Mouse (Mus musculus) c-Kit-positive CD71-positive TER-119-positive erythroid progenitor cells, embryonic 14.5 days (primary cell): ENCODE data around the gene Runx1.

ENCODE experiments used
- DNase-seq: peaks from one replicate; pipeline ENCODE4 v3.0.0-alpha.2; 2013; ENCODE audit warnings: low spot score

Runx1 gene

DNA sequence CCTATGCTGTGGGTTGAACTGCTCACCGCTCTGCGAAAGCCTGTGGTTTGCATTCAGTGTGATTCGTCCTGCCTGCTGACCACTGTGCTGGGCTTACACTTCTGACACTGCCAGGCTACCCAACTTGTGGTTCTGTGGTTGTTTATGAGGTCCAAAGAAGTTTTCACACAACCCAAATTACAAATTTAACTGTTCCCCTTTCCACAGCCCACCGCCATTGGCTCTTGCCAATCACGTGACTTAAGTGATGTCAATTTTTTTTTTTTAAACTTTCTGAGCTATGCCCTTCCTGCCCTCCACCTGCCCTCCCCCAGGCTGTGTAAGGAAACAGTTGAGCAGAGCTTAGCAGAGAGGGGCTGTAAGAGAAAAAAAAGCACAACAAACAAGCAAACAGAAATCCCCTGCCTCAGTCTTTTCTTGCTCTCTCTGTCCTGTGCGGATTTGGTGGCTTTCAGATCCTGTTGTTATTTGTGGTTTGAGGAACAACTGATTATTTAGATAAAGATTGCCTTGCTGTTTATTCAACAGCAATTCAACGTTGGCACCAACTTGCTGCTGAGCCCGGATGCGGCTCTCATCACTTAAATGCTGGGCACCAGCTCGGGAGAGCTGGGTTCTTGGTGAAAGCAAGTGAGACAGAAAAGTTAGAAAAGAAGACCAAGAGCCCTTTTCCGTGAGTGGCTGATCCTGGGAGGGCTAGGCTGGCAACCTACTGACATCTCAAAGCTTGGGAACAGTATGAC, at the start of gene Runx1:
Gene Runx1, minus strand, starts transcription at position 242 of the 743 bp plus-strand sequence.
- DNase-seq, result peak; percentile 79

GRCm38 (mm10) chr16:92874015-92874414, 48.1 kb upstream of the Runx1 start:
- no peak for DNase-seq

DNA sequence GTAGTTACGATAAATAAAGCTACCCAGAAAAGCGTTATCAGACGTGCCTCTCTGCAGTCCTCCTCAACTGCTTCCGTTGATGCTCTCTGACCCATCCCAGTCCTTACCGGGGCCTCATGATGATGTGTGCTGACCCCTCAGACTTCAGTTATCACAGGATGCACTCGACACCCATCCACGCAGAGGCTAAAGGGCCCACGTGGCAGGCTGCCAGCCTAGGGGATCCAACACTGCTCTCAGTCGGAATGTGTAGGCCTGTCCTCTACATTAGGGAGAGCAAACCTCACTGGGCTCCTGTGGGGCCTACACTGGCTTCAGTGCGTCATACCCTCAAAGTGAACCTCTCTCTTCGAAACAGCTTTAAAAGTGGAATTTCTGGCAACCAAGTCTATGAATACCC, 45.8 kb upstream of the Runx1 start:
- no peak for DNase-seq

DNA sequence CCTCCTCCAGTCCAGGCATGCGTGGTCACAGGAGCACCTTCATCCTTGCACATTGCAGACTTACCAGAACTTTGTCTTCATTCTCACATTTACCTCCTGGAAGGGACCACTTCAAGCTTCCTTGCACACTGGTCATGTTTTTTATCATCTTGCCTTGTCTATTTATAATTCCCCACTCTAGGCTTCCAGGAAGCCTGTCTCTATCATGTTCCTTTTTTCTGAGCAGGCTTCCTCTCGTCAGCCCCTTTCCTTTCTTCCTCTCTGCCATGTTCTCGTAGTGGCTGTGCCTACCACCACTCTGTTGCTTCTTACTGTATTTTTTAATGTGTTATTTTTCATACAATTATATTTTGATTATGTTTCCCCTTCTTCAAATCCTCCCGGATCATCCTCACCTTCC, 42.6 kb upstream of the Runx1 start:
- DNase-seq, result no peak

- DNase-seq, result no peak
Observed at GRCm38 (mm10) chr16:92867261-92867935, 41.4 kb upstream of the Runx1 start.

- DNase-seq, result no peak
Observed at GRCm38 (mm10) chr16:92865314-92865713, 39.4 kb upstream of the Runx1 start.

DNA sequence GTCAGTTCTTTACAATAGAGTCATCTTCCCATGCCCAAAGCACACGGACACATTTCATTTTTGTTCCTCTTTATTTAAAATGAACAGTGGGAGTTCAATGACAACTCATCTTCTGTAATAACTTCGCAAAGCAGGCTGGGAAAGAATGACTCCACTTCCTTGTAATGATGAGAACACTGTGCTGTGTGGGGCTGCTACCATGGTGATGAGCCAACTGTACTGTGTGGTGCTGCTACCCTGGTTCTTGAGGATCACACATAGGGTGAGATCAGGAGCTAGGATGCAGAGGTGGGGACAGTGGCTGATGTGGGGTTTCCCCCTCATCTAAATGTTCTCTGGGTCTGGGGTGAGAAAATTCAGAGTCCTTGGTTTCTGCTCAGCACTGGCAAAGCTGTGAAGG, 38.2 kb upstream of the Runx1 start:
- no peak for DNase-seq

- no peak for DNase-seq
Observed at GRCm38 (mm10) chr16:92863179-92863578, 37.2 kb upstream of the Runx1 start.

DNA sequence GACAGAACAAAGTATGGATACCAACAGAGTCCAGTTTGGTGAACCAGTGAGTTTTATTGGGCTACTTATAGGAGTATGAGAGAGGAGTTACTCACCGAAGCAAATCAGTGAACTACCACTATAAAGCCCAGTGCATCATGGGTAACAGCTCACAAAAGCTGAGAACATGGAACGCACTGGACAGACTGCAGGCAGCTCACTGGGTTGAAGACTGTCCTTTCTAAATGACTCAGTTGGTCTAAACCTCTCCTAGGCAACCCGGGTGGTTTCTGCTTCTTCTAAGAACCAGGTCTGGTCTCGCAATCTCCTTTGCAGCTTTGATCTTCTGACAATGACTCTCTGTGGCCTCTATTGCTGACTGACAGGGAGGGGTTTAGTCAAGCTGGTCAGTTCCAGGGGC, 36.5 kb upstream of the Runx1 start:
- DNase-seq, result no peak

GRCm38 (mm10) chr16:92861571-92861970, 35.6 kb upstream of the Runx1 start:
- no peak for DNase-seq

- DNase-seq, result no peak
Observed at GRCm38 (mm10) chr16:92860649-92861048, 34.7 kb upstream of the Runx1 start.

- no peak for DNase-seq
Observed at GRCm38 (mm10) chr16:92856779-92857178, 30.8 kb upstream of the Runx1 start.

DNA sequence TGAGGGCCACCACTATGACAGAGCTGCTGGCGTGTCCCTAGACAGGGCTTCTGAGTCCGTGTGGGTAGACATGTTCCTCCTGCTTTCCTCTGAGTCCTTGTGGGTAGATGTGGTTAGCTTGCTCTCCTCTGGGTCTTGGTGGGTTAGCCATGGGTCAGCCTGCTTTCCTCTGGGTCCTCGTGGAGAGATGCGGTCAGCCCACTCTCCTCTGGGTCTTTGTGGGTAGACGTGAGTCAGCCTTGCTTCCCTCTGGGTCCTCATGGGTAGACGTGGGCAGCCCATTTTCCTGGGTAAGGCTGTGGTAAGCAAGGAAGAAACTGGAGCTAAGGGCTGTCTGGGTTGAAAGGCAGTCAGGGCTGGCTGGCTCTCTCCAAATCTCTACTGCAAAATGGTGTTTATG, 26.3 kb upstream of the Runx1 start:
- no peak for DNase-seq

- no peak for DNase-seq
Observed at GRCm38 (mm10) chr16:92850416-92850815, 24.5 kb upstream of the Runx1 start.

DNA sequence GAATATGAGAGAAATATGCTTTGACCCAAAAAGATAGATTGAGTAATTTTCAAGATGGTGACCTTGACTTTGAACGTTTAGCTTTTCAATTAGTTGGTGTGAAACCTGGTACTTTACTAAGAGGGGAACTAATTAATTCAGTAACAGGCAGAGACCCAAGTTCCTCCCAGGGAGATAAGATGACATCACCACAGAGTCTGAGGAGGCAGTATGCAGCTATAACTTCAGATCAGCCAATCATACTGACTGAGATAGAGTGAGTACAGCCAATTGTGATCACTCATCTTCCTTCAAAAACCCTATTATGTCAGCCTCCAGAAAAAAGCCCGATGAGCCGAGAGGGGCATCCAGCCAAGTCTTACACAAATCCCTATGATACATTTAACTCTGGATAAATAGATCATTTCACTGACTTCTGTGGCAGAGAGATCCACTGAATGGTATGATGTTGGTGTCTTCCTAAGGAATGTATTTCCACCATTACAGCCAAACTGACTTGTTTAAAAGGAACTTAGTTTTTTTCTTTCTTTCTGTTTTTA, 21.9 kb upstream of the Runx1 start:
- no peak for DNase-seq

GRCm38 (mm10) chr16:92845244-92846225, 19.6 kb upstream of the Runx1 start:
- DNase-seq, result no peak

GRCm38 (mm10) chr16:92838709-92839108, 12.8 kb upstream of the Runx1 start:
- DNase-seq, result no peak

DNA sequence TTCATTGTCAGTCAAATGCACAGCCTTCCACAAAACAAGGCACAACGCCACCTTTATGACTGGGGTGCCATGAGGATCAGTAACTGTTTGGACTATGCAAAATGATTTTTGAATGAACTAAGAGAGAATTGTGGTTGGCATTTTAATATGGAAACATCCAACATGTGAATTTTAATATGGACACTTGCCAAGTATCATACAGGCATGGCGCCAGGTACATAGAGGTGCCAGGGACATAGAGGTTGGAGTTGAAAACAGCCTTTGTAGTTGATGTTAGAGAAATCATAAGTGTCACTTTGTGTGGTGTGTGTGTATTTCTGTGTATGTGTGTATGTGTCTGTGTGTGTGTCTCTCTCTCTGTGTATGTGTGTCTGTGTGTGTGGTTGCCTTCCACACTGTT, 5.4 kb upstream of the Runx1 start:
- DNase-seq, result no peak

- DNase-seq, result no peak
Observed at GRCm38 (mm10) chr16:92830479-92830878, 4.5 kb upstream of the Runx1 start.

- no peak for DNase-seq
Observed at GRCm38 (mm10) chr16:92828308-92828862, 2.4 kb upstream of the Runx1 start.

DNA sequence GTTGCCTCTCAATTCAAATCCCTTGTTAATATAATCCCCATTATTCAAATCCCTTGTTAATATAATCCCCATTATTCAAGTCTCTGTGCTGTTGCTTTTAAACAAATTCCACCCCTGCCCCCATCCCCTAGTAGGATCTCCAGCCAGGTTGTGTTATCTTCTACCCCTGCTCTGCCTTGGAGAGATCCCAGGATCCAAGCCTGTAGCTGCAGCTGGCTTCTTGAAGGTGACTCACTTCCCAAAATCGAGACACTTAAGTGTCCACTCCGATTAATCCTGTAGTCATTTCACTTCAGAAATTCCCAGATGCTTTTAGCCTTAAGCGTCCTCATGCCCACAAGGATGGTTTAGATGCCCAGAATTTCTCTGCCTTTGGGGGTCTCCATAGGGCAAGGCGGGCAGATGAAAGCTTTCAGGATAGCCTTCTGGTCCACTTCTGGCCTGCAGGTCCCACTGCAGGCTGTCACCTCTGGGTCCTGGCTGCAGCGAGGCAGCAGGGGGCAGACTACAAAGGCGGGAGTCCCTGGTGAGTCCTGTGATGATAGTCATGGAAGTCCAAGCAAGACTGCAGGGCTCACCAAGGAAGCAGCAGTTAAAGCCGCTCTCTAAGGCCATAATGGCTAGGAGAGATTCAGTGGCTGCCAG, 1.8 kb upstream of the Runx1 start:
- DNase-seq, result no peak
